Mouse (Mus musculus) C2C12 (cell line): ENCODE measurements around the gene P4ha2.

Source experiments
- CTCF ChIP-seq: IDR thresholded peaks from one replicate; pipeline ENCODE4 v1.5.1; 2011; ENCODE audit not compliant: control insufficient read depth, insufficient read depth, insufficient read length
- MAX ChIP-seq: IDR thresholded peaks from one replicate; pipeline ENCODE4 v1.6.1; 2011; ENCODE audit warnings: mild to moderate bottlenecking, control low read depth

GRCm38 (mm10) chr11:54067318-54067995, 32.4 kb upstream of the P4ha2 start:
- TF ChIP-seq CTCF, result no peak
- TF ChIP-seq MAX, result peak; percentile 87
